Mouse (Mus musculus) heart, postnatal 4 days (tissue): ENCODE measurements around the gene Tbx20. TPM values are rescaled to one million over a fixed set of nuclear protein-coding genes. Genes with fewer than 3 reads are reported as not detected.

Source experiments
- DNase-seq: peaks from one replicate; pipeline ENCODE4 v3.0.0; 2021
- total RNA-seq, 2 experiments: library from RNA; stranded (reverse); gene quantifications; 2 replicates each; pipeline ENCODE4 v1.2.3; 2021

The Tbx20 gene
- 100 to 1,000 TPM; 341 to 376 TPM for total RNA-seq

GRCm38 (mm10) chr9:24774160-24774969 is at the start of gene Tbx20:
TSS of gene Tbx20 (minus strand) at chr9:24774303.
- peak; percentile 96 for DNase-seq

GRCm38 (mm10) chr9:24818511-24818910 is 44.4 kb upstream of the Tbx20 start:
- no peak for DNase-seq

GRCm38 (mm10) chr9:24812461-24812860 is 38.4 kb upstream of the Tbx20 start:
- peak; percentile 5 for DNase-seq

GRCm38 (mm10) chr9:24792110-24792509 is 18.0 kb upstream of the Tbx20 start:
- no peak for DNase-seq

GRCm38 (mm10) chr9:24789396-24789795 is 15.3 kb upstream of the Tbx20 start:
- no peak for DNase-seq

GRCm38 (mm10) chr9:24782338-24782737 is 8.2 kb upstream of the Tbx20 start:
- peak; percentile 45 for DNase-seq

- DNase-seq = no peak
These were observed 6.9 kb upstream of the Tbx20 start for GRCm38 (mm10) chr9:24780929-24781441.

- DNase-seq = no peak
These were observed 6.4 kb upstream of the Tbx20 start for GRCm38 (mm10) chr9:24780391-24780928.

- no peak for DNase-seq
These were observed 5.9 kb upstream of the Tbx20 start for GRCm38 (mm10) chr9:24779975-24780374.

- DNase-seq = no peak
These were observed 4.5 kb upstream of the Tbx20 start for GRCm38 (mm10) chr9:24778571-24778970.

- peak; percentile 77 for DNase-seq
These were observed 3.9 kb upstream of the Tbx20 start for GRCm38 (mm10) chr9:24777961-24778360.

- peak; percentile 81 for DNase-seq
These were observed 3.2 kb upstream of the Tbx20 start for GRCm38 (mm10) chr9:24777176-24777895.

- no peak for DNase-seq
These were observed 2.4 kb upstream of the Tbx20 start for GRCm38 (mm10) chr9:24776487-24776886.

- no peak for DNase-seq
These were observed 1.5 kb upstream of the Tbx20 start for GRCm38 (mm10) chr9:24775567-24775966.

GRCm38 (mm10) chr9:24775001-24775400 is 898 bp upstream of the Tbx20 start:
- no peak for DNase-seq

- DNase-seq = no peak
These were observed 434 bp downstream of the Tbx20 start for GRCm38 (mm10) chr9:24773669-24774068.

- DNase-seq = no peak
These were observed 932 bp downstream of the Tbx20 start for GRCm38 (mm10) chr9:24773171-24773570.

- DNase-seq = no peak
These were observed 1.5 kb downstream of the Tbx20 start for GRCm38 (mm10) chr9:24772431-24773120.

GRCm38 (mm10) chr9:24771713-24772112 is 2.4 kb downstream of the Tbx20 start:
- DNase-seq = no peak

- no peak for DNase-seq
These were observed 3.1 kb downstream of the Tbx20 start for GRCm38 (mm10) chr9:24770941-24771405.

- DNase-seq = peak; percentile 58
These were observed 3.8 kb downstream of the Tbx20 start for GRCm38 (mm10) chr9:24770149-24770940.

- peak; percentile 36 for DNase-seq
These were observed 4.5 kb downstream of the Tbx20 start for GRCm38 (mm10) chr9:24769611-24770010.
